Mouse (Mus musculus): ENCODE data around the gene Dpp9. TPM values are rescaled to one million over a fixed set of nuclear protein-coding genes. Genes with fewer than 3 reads are reported as not detected.

Dpp9 gene
- polyA plus RNA-seq, 1 experiment from 2014 or later, result 33.8 TPM

- Histone ChIP-seq H3K4me1 (ENCODE audit: control insufficient read depth, insufficient read depth, low read length) (no peaks in the 10 kb centered on the region), H3K4me3 (ENCODE audit: low read depth, low read length) (no peak overlapping the region), H3K9me3 (ENCODE audit: control insufficient read depth, low read length) (no peaks in the 10 kb centered on the region), H3K27me3 (ENCODE audit: control insufficient read depth, insufficient read depth, low read length) (no peaks in the 10 kb centered on the region), H3K27ac (ENCODE audit: low read depth, low read length) (no peak overlapping the region), H3K36me3 (ENCODE audit: control insufficient read depth, insufficient read depth, low read length) (peaks cover 45% of the 10 kb centered on the region), H3K4me2 (no peak overlapping the region), H3K9ac (ENCODE audit: low read length) (no peak overlapping the region)
- DNase-seq (ENCODE audit: low spot score, missing footprints), result no peak
- WGBS, result 66% methylated on average over 3 of the region's 3 CpGs
- ATAC-seq (ENCODE audit: low FRiP score), result no peak
Observed at GRCm38 (mm10) chr17:56201642-56202041, 17.1 kb downstream of the Dpp9 start.

- H3K4me2 ChIP-seq, result no peak overlapping the region
- peak; percentile 86 for DNase-seq (ENCODE audit: low spot score, missing footprints)
- H3K27ac ChIP-seq (ENCODE audit: low read depth, low read length), result no peak overlapping the region
- no peaks in the 10 kb centered on the region for H3K27me3 ChIP-seq (ENCODE audit: control insufficient read depth, insufficient read depth, low read length)
- no peak overlapping the region for H3K9ac ChIP-seq (ENCODE audit: low read length)
- WGBS, result 85% methylated on average over 9 of the region's 9 CpGs
- H3K4me3 ChIP-seq (ENCODE audit: low read depth, low read length), result no peak overlapping the region
- peaks cover 42% of the 10 kb centered on the region for H3K36me3 ChIP-seq (ENCODE audit: control insufficient read depth, insufficient read depth, low read length)
- ATAC-seq (ENCODE audit: low FRiP score), result no peak
- H3K9me3 ChIP-seq (ENCODE audit: control insufficient read depth, low read length), result no peaks in the 10 kb centered on the region
- H3K4me1 ChIP-seq (ENCODE audit: control insufficient read depth, insufficient read depth, low read length), result no peaks in the 10 kb centered on the region
Observed at GRCm38 (mm10) chr17:56200586-56200985, 18.1 kb downstream of the Dpp9 start.

- ATAC-seq (ENCODE audit: low FRiP score) (no peak), DNase-seq (ENCODE audit: low spot score, missing footprints) (no peak)
- H3K4me3 ChIP-seq (ENCODE audit: low read depth, low read length), result no peak overlapping the region
- no peak overlapping the region for H3K27ac ChIP-seq (ENCODE audit: low read depth, low read length)
- H3K4me2 ChIP-seq, result no peak overlapping the region
- no peaks in the 10 kb centered on the region for H3K27me3 ChIP-seq (ENCODE audit: control insufficient read depth, insufficient read depth, low read length)
- H3K9me3 ChIP-seq (ENCODE audit: control insufficient read depth, low read length), result no peaks in the 10 kb centered on the region
- H3K36me3 ChIP-seq (ENCODE audit: control insufficient read depth, insufficient read depth, low read length), result peaks cover 31% of the 10 kb centered on the region
- H3K4me1 ChIP-seq (ENCODE audit: control insufficient read depth, insufficient read depth, low read length), result no peaks in the 10 kb centered on the region
- WGBS, result 63% methylated on average over 2 of the region's 2 CpGs
- H3K9ac ChIP-seq (ENCODE audit: low read length), result no peak overlapping the region
Observed at GRCm38 (mm10) chr17:56196860-56197259, 21.8 kb downstream of the Dpp9 start.

- H3K36me3 ChIP-seq (ENCODE audit: control insufficient read depth, insufficient read depth, low read length), result peaks cover 29% of the 10 kb centered on the region
- 86% methylated on average over 13 of the region's 13 CpGs for WGBS
Observed at GRCm38 (mm10) chr17:56194765-56195164, 23.9 kb downstream of the Dpp9 start.

GRCm38 (mm10) chr17:56194357-56194756 is 24.3 kb downstream of the Dpp9 start:
- WGBS, result 94% methylated on average over 12 of the region's 12 CpGs
- no peaks in the 10 kb centered on the region for H3K9me3 ChIP-seq (ENCODE audit: control insufficient read depth, low read length)
- DNase-seq (ENCODE audit: low spot score, missing footprints) (no peak), ATAC-seq (ENCODE audit: low FRiP score) (no peak)
- H3K9ac ChIP-seq (ENCODE audit: low read length), result no peak overlapping the region
- H3K27me3 ChIP-seq (ENCODE audit: control insufficient read depth, insufficient read depth, low read length), result no peaks in the 10 kb centered on the region
- no peak overlapping the region for H3K4me3 ChIP-seq (ENCODE audit: low read depth, low read length)
- no peak overlapping the region for H3K4me2 ChIP-seq
- H3K36me3 ChIP-seq (ENCODE audit: control insufficient read depth, insufficient read depth, low read length), result peaks cover 29% of the 10 kb centered on the region
- H3K27ac ChIP-seq (ENCODE audit: low read depth, low read length), result no peak overlapping the region
- H3K4me1 ChIP-seq (ENCODE audit: control insufficient read depth, insufficient read depth, low read length), result no peaks in the 10 kb centered on the region

More at GRCm38 (mm10) chr17:56194765-56195164, 23.9 kb downstream of the Dpp9 start:
- Histone ChIP-seq H3K4me1 (ENCODE audit: control insufficient read depth, insufficient read depth, low read length) (no peaks in the 10 kb centered on the region), H3K27ac (ENCODE audit: low read depth, low read length) (no peak overlapping the region), H3K9ac (ENCODE audit: low read length) (no peak overlapping the region), H3K4me2 (no peak overlapping the region), H3K4me3 (ENCODE audit: low read depth, low read length) (no peak overlapping the region), H3K27me3 (ENCODE audit: control insufficient read depth, insufficient read depth, low read length) (no peaks in the 10 kb centered on the region), H3K9me3 (ENCODE audit: control insufficient read depth, low read length) (no peaks in the 10 kb centered on the region)
- DNase-seq (ENCODE audit: low spot score, missing footprints), result no peak
- no peak for ATAC-seq (ENCODE audit: low FRiP score)

- Histone ChIP-seq H3K4me2 (no peak overlapping the region), H3K36me3 (ENCODE audit: control insufficient read depth, insufficient read depth, low read length) (peaks cover 18% of the 10 kb centered on the region), H3K27me3 (ENCODE audit: control insufficient read depth, insufficient read depth, low read length) (no peaks in the 10 kb centered on the region), H3K4me3 (ENCODE audit: low read depth, low read length) (no peak overlapping the region), H3K4me1 (ENCODE audit: control insufficient read depth, insufficient read depth, low read length) (no peaks in the 10 kb centered on the region), H3K27ac (ENCODE audit: low read depth, low read length) (no peak overlapping the region), H3K9me3 (ENCODE audit: control insufficient read depth, low read length) (no peaks in the 10 kb centered on the region), H3K9ac (ENCODE audit: low read length) (no peak overlapping the region)
- no peak for ATAC-seq (ENCODE audit: low FRiP score)
- DNase-seq (ENCODE audit: low spot score, missing footprints), result no peak
- 90% methylated on average over 6 of the region's 6 CpGs for WGBS
Observed at GRCm38 (mm10) chr17:56191266-56191665, 27.4 kb downstream of the Dpp9 start.

- peaks cover 10% of the 10 kb centered on the region for H3K4me1 ChIP-seq (ENCODE audit: control insufficient read depth, insufficient read depth, low read length)
- WGBS, result 49% methylated on average over 11 of the region's 11 CpGs
- no peak overlapping the region for H3K4me3 ChIP-seq (ENCODE audit: low read depth, low read length)
- H3K9ac ChIP-seq (ENCODE audit: low read length), result 0 out of 2 replicates have a peak overlapping the region, but pooled peaks have one; percentile 7
- H3K36me3 ChIP-seq (ENCODE audit: control insufficient read depth, insufficient read depth, low read length), result peaks cover 9% of the 10 kb centered on the region; the same call in 1 of the 2 replicates
- H3K9me3 ChIP-seq (ENCODE audit: control insufficient read depth, low read length), result no peaks in the 10 kb centered on the region
- peak overlapping the region; percentile 81 for H3K27ac ChIP-seq (ENCODE audit: low read depth, low read length)
- DNase-seq (ENCODE audit: low spot score, missing footprints) (peak; percentile 83), ATAC-seq (ENCODE audit: low FRiP score) (peak; percentile 36)
- no peaks in the 10 kb centered on the region for H3K27me3 ChIP-seq (ENCODE audit: control insufficient read depth, insufficient read depth, low read length)
- H3K4me2 ChIP-seq, result no peak overlapping the region
Observed at GRCm38 (mm10) chr17:56185281-56186141, 33.2 kb downstream of the Dpp9 start.

- H3K36me3 ChIP-seq (ENCODE audit: control insufficient read depth, insufficient read depth, low read length), result peaks cover 14% of the 10 kb centered on the region; the same call in 1 of the 2 replicates
- DNase-seq (ENCODE audit: low spot score, missing footprints) (peak; percentile 97), ATAC-seq (ENCODE audit: low FRiP score) (peak; percentile 94)
- peak within 1 kb of the TSS; percentile 70 for H3K4me3 ChIP-seq (ENCODE audit: low read depth, low read length)
- H3K27me3 ChIP-seq (ENCODE audit: control insufficient read depth, insufficient read depth, low read length), result no peaks in the 10 kb centered on the region
- peaks cover 10% of the 10 kb centered on the region for H3K4me1 ChIP-seq (ENCODE audit: control insufficient read depth, insufficient read depth, low read length)
- no peak within 1 kb of the TSS; the same call in 1 of the 2 replicates for H3K27ac ChIP-seq (ENCODE audit: low read depth, low read length)
- under 1% methylated on average over 47 of the region's 47 CpGs for WGBS
- H3K9me3 ChIP-seq (ENCODE audit: control insufficient read depth, low read length), result no peaks in the 10 kb centered on the region
- peak within 1 kb of the TSS; percentile 76 for H3K9ac ChIP-seq (ENCODE audit: low read length)
- peak within 1 kb of the TSS; percentile 79 for H3K4me2 ChIP-seq
Observed at GRCm38 (mm10) chr17:56183658-56184103, 35.0 kb downstream of the Dpp9 start, which contains the start of gene Mydgf. Gene Mydgf, minus strand, starts transcription at chr17:56183920.

- H3K4me2 ChIP-seq, result peak overlapping the region; percentile 79
- peaks cover 14% of the 10 kb centered on the region; the same call in 1 of the 2 replicates for H3K36me3 ChIP-seq (ENCODE audit: control insufficient read depth, insufficient read depth, low read length)
- no peak overlapping the region for H3K27ac ChIP-seq (ENCODE audit: low read depth, low read length)
- H3K4me1 ChIP-seq (ENCODE audit: control insufficient read depth, insufficient read depth, low read length), result peaks cover 10% of the 10 kb centered on the region
- peak; percentile 84 for DNase-seq (ENCODE audit: low spot score, missing footprints)
- peak; percentile 31 for ATAC-seq (ENCODE audit: low FRiP score)
- H3K9ac ChIP-seq (ENCODE audit: low read length), result peak overlapping the region; percentile 76
- no peaks in the 10 kb centered on the region for H3K9me3 ChIP-seq (ENCODE audit: control insufficient read depth, low read length)
- peak overlapping the region; percentile 70 for H3K4me3 ChIP-seq (ENCODE audit: low read depth, low read length)
- 4% methylated on average over 14 of the region's 14 CpGs for WGBS
- H3K27me3 ChIP-seq (ENCODE audit: control insufficient read depth, insufficient read depth, low read length), result no peaks in the 10 kb centered on the region
Observed at GRCm38 (mm10) chr17:56182975-56183657, 35.6 kb downstream of the Dpp9 start.

All from midbrain, embryonic 11.5 days (tissue).